Mouse (Mus musculus) lung, adult 2 months (tissue): Measurements from ENCODE around the gene Abcg5.

Experiments
- CTCF ChIP-seq: fragments of 200-500 bp; IDR thresholded peaks from 2 replicates; pipeline ENCODE4 v1.5.1; 2011; ENCODE audit warnings: mild to moderate bottlenecking, low read length, control low read depth; ENCODE audit not compliant: insufficient read depth
- POLR2A ChIP-seq: fragments of 200-500 bp; IDR thresholded peaks from 2 replicates; pipeline ENCODE4 v1.6.1; 2011; ENCODE audit warnings: low read depth, mild to moderate bottlenecking, control low read depth, low read length, borderline replicate concordance; ENCODE audit errors: extremely low read depth

DNA sequence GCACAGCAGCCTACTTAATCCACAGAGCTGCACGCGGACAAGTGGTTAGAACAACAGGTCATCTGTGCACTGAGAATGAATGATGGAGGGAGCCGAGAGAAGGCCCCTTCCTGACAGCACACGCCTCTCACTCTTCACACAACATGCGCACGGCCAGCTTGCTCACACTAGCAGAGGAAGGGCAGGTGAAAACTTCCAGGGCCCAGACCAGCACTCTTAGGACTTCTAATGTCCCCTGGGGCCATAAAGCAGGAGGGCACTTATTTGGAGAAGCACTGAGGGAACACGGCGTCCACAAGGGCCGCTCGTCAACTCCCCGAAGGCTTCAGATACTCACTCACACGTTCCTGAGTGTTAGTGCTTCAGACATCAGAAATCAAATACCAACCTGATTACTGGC lies 48.5 kb upstream of the Abcg5 start:
- no peak for TF ChIP-seq CTCF
- no peak for TF ChIP-seq POLR2A
